Mouse (Mus musculus) left cerebral cortex, postnatal 36 days (tissue): ENCODE data around the gene 1700029H14Rik. TPM values are rescaled to one million over a fixed set of nuclear protein-coding genes. Genes with fewer than 3 reads are reported as not detected.

Source experiments
- DNase-seq, 2 experiments: peaks; one replicate each; pipeline ENCODE4 v3.0.0; 2021 to 2022; ENCODE audit warnings: low spot score in 2 of 2, mixed read lengths in 1 of 2
- intact Hi-C: fragments of 180-260 bp; cut with DNase I; formaldehyde crosslinking; loops from one replicate; pipeline ENCODE4 v1.15.1; 2025
- total RNA-seq, 2 experiments: library from RNA; stranded (reverse); gene quantifications; 2 replicates each; pipeline ENCODE4 v1.2.3; 2021

The 1700029H14Rik gene
- not detected for total RNA-seq

DNA sequence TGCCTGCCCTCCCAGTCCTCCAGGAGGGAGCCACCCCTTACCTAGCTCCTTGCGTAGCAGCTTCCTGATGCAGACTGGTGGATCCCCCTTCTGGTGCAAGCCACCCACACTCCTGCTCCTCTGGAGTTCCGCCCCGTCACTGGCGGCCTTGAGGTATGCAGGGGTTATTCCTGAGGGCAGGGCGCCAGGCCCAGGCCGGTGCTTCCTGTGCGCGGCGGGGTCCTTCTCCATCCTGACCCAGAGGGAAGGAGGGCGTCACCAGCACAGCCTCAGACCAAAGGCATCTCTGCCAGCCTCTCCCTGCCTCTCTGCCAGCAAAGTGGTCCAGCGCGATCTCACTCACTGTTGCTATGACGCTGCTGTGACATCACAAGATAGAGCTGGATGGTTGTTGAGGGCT is at the start of gene 1700029H14Rik:
TSS of gene 1700029H14Rik (minus strand) at position 344 of the 400 bp plus-strand sequence.
- intact Hi-C loops, result no loop called here
- DNase-seq, result no peak

DNA sequence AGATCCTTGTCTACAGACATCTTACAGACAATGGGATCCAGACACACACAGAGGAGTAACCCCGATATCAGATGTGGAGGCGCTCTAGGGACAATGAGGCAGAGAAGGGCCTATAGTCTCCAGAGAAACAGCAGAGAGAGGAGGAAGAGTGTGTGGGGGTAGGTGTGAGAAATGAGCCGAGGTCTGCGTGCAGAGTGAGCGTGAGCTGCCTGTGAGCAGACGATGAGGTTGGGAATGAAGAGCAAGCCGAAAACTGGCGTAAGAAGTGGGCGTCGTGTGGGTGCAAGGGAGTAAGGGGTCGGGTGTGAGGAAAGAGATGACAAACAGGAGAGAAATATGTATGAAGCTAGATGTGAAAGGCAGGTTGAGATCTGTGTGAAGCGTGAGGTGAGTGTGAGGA is 49.4 kb upstream of the 1700029H14Rik start:
- intact Hi-C loops, result no loop called here
- peak; percentile 64 to 72 for DNase-seq

- intact Hi-C loops, result no loop called here
- no peak for DNase-seq
Measured at GRCm38 (mm10) chr8:13609971-13610370, 47.7 kb upstream of the 1700029H14Rik start.

GRCm38 (mm10) chr8:13608946-13609345 is 46.7 kb upstream of the 1700029H14Rik start:
- no peak for DNase-seq
- intact Hi-C loops, result no loop called here

DNA sequence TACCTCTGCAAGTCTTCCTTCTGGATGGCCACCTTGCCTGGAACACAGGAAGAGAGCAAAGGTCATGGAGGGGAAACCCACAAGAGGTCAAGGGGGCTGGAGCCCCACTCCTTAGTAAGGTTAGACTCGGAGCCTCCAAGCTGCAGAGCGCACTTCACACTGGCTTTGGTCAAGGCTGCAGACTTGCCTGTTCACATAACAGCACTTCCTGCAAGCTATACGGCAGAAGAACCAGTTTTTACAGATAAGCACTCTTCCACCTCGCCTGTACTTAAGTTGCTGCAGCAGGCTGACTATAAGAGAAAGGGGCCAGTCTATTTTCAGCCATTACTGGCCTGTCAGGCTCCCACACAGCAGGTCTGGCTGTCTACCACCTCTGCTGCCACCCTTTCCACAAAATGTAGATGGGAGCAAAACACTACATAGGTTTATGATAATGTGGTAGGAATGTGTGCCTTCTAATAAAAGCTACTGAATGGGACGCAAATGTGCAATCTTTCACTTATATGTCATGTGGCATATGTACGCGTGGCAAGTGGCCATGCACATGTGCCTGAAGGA is 43.7 kb upstream of the 1700029H14Rik start:
- intact Hi-C loops, result no loop called here
- peak in 1 of 2 experiments; percentile 29 for DNase-seq

DNA sequence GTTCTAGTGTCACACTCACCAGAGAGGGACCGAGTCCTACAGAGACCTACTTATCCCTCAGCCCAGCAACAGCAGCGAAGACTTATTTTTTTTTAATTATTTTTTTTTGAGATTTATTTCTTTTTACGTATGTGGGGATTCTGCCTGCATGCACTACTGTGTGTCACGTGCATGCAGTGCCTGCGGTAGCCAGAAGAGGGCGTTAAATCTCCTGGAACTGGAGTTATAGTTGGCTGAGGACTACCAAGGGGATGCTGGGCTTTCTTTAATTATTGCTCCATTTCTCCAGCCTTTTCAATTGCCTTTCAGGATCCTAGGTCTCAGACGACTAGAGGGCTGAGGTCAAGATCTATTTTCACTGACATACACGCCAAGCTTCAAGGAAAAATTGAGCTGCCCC is 40.4 kb upstream of the 1700029H14Rik start:
- DNase-seq, result no peak

GRCm38 (mm10) chr8:13601166-13601565 is 38.9 kb upstream of the 1700029H14Rik start:
- DNase-seq, result no peak
- intact Hi-C loops, result no loop called here

More for the DNA sequence above, 40.4 kb upstream of the 1700029H14Rik start:
- intact Hi-C loops, result loop anchor here (2.0 kb wide), 1 partner anchor 70 kb away; no protein-coding TSS in a partner anchor

GRCm38 (mm10) chr8:13600716-13601115 is 38.5 kb upstream of the 1700029H14Rik start:
- intact Hi-C loops, result no loop called here
- no peak for DNase-seq

GRCm38 (mm10) chr8:13600204-13600603 is 37.9 kb upstream of the 1700029H14Rik start:
- DNase-seq, result no peak
- intact Hi-C loops, result no loop called here

GRCm38 (mm10) chr8:13597777-13598176 is 35.5 kb upstream of the 1700029H14Rik start:
- intact Hi-C loops, result no loop called here

GRCm38 (mm10) chr8:13595861-13596260 is 33.6 kb upstream of the 1700029H14Rik start:
- no peak for DNase-seq
- intact Hi-C loops, result no loop called here

More at GRCm38 (mm10) chr8:13597777-13598176, 35.5 kb upstream of the 1700029H14Rik start:
- DNase-seq, result no peak

- intact Hi-C loops, result no loop called here
- no peak for DNase-seq
Measured at GRCm38 (mm10) chr8:13594884-13595323, 32.6 kb upstream of the 1700029H14Rik start.

GRCm38 (mm10) chr8:13593340-13593739 is 31.1 kb upstream of the 1700029H14Rik start:
- intact Hi-C loops, result no loop called here
- no peak for DNase-seq

GRCm38 (mm10) chr8:13591246-13591645 is 29.0 kb upstream of the 1700029H14Rik start:
- intact Hi-C loops, result no loop called here
- DNase-seq, result no peak

DNA sequence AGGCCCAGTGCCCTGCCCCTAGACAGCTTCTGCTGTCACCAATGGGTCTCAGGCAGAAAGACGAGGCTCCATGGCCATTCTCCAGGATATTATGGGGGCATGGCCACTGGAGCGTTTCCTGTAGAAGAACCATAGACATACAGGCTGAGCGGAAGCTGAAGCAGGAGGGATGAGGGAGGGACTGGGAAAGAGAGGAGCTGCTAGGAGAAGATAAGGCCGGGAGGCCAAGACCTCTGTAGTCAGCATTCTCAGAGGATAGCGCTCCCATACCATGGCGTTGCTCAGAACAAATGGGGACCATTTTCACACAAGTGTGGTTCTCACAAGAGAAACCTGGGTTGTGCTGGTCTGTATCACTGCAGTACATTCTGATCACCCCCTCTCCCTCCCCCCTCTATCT is 26.8 kb upstream of the 1700029H14Rik start:
- intact Hi-C loops, result no loop called here
- no peak for DNase-seq

DNA sequence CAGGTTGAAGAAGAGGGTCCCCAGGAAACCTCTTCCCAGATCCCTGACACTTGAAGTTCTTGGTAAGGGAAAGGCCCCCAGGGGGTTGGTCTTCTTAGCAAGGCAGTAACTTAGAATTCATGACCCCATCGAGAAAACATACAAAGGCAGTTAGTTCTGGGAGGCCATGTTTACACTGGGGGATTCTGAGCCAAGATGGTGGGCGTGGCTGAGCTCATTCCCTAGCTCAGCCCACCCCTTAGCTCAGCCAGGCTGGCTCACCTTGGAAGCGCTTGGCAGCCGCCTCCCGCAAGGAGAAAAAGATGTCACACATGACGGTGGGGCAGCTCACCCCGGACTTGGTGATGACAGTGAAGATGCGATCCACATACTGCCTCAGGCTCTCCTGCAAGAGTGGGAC is 22.4 kb upstream of the 1700029H14Rik start:
- no peak for DNase-seq
- intact Hi-C loops, result no loop called here

- DNase-seq, result no peak
Measured at GRCm38 (mm10) chr8:13577869-13578268, 15.6 kb upstream of the 1700029H14Rik start.

GRCm38 (mm10) chr8:13571999-13572398 is 9.7 kb upstream of the 1700029H14Rik start:
- peak; percentile 17 to 43 for DNase-seq
- intact Hi-C loops, result no loop called here

More at GRCm38 (mm10) chr8:13577869-13578268, 15.6 kb upstream of the 1700029H14Rik start:
- intact Hi-C loops, result no loop called here

GRCm38 (mm10) chr8:13557526-13557925 is 4.7 kb downstream of the 1700029H14Rik start:
- intact Hi-C loops, result no loop called here
- no peak for DNase-seq

- DNase-seq, result no peak
- intact Hi-C loops, result loop anchor here (1.0 to 5.0 kb wide), 4 partner anchors 126 to 235 kb away; partner anchors contain the start of gene Rasa3
Measured at GRCm38 (mm10) chr8:13551574-13551830, 10.8 kb downstream of the 1700029H14Rik start.

DNA sequence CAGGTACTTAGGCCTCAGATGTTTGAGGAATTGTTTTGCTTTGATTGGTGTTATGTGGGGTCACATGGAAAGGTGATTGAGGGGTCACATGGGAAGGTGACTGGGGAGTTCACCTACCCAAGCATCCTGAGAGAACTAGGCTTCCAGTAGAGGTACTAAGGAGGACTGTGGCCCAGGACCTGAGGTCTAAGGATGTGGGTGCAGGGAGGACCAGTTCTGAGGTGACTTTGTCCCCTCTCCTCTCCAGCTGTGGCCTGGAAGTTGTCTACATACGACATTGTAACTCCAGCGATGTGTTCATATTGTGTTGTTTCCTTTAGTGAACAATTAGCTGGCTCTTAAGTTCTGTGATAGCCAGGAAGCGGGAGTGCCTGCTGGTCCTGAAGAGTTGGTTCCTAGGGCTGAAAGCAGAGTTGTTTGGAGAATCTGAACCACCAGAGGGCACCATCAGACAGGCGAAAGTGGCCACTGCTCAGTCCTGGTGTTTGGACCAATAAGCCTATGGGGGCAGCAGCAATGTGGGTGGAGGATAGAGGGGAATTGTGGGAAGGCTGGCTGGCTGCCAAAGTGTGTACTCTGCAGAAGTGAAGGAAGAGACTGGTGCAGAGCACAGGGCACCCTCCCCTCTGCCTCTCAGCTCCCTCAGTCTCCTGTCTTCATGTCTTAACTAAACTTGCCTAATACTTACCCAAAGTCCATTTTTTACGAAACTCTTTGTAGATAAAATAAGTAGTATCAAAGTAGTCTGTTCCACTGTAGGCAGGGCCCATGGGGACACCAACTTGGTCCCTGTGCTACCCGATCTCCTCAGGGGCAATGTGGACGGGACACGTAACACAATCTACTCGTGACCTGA is 11.3 kb downstream of the 1700029H14Rik start:
- peak; percentile 89 to 92 for DNase-seq
- intact Hi-C loops, result loop anchor here (1.0 to 5.0 kb wide), 4 partner anchors 126 to 236 kb away; partner anchors contain the start of gene Rasa3
